Mouse (Mus musculus): ENCODE results near the gene Exoc7.

GRCm38 (mm10) chr11:116253076-116253600 lies 53.9 kb downstream of the Exoc7 start:
- TF ChIP-seq CTCF (conservative IDR thresholded peaks at IDR 0.05; ENCODE audit: low read length) (no peak), NANOG (IDR thresholded peaks at IDR 0.05; ENCODE audit: borderline replicate concordance, low read length) (no peak), POU5F1 (IDR thresholded peaks at IDR 0.05; ENCODE audit: borderline replicate concordance, low read length) (no peak)

Measured in E14TG2a.4 (cell line).